Mouse (Mus musculus) R1 (cell line): ENCODE measurements at regions not wholly inside any gene's neighbourhood (a gene's known extent, or its start where the extent isn't known, plus 50 kb on each side); places are given as distances from the start of the nearest gene placed in this dataset.

ENCODE experiments used
- DNase-seq: peaks from one replicate; pipeline ENCODE4 v3.0.0-alpha.2; 2018; ENCODE audit warnings: low read depth, low spot score

DNA sequence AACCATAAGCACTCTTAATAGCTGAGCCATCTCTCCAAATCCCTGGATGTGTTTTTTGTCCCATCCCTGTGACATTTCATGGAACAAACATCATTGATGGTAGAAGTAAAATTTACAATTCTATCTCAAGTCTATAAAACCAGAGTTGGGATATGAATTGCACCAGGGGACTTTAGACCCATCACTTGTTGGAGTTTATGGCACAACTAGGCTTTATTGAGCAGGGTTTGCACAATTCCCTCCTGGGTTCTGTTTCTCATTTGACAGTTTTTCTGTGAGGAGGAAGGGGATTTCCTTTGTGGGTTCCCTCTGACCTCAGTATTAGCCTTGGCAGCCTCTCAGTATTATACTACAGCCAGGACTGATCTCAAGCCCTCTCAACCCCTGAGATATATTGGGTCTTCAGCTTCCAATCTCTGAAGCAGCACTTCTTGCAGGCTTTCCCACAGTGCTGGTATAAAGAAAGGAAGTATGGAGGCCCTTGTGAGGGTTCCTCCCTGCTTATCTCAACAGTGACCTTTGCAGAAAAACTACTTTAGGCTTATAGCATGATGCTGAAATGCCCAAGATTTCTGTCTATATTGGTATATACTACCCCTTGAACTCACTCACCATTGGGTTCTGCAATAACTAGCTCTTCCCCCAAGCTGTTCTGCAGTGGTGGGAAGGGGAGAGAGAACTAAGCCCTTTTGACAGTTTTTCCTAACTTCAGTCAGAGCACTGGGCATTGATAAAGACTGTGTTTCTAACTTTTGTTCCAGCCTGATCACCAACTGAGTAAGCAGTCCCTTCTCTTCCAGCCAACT, 582.4 kb downstream of the 1190002N15Rik start:
- no peak for DNase-seq

DNA sequence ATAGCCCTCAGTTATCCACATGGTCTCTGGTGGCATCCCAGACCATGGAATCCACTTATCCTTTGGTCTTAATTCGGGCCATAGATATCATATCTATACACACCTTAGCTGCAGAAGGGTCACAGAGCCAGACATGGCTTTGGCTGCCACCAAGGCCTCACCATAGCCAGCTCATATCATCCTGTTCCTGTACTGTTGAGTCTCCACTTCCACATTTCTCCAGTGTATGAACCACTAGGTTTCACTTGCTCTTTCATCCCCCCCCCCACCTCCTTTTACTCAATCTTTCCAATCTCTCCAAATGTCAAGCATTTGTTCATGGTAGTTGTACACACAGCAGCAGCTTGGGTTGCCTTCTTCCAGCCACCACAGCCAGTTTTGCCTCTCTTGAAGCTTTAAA, 589.2 kb downstream of the 1190002N15Rik start:
- DNase-seq, result no peak

DNA sequence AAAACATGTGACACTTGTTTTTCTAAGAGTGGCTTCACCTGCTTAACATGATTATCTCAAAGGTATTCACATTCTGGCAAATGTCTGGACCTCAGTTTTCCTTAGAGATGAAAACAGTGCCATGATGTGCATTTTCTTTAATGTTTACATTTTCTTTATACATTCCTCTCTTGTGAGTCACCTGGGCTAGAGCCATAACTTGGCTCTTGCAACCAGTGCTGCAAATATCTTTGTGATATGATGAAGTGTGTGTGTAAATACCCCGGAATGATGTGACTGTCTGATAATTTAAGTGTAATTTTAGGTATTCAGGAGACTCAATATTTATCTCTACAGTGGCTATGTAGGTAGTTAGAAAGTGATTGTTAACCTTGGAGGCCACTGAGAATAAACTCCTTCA, 590.8 kb downstream of the 1190002N15Rik start:
- no peak for DNase-seq

DNA sequence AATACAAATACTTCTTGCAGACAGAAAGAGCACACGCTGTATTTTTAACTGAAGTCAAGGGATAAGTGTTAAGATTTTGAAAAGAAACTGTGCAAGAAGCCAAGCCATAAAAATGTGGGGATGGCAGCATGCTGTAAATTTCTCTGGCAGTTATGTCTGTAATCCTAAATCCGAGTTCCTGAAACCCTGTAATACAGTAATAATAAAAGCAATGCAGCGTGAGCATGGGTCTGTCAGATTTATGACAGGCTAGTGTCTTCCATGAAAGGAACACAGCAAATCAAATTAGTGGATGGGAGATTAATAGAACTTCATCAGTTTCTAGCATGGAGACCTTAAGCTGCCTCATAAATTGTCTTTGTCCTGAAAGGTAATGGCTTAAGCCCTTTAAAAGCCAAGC, 597.7 kb downstream of the 1190002N15Rik start:
- no peak for DNase-seq

DNA sequence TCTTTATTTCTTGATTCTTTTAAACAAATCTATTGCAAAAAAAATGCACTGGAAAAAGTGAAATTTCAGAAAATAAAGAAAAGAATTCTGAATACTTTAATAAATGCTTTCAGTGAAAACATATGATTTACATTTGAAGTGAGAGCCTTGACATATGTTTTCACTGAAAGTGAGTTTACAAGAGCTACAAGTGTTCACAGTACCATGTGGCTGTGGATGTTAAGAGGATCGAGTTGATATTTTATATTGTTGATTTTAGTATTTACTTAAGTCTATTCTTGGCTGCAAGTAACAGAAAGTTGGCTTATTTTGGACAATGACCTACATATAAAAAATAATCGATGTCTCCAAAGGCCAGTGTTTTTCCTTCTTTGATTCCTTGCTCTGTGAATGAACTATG, 607.2 kb downstream of the 1190002N15Rik start:
- no peak for DNase-seq

DNA sequence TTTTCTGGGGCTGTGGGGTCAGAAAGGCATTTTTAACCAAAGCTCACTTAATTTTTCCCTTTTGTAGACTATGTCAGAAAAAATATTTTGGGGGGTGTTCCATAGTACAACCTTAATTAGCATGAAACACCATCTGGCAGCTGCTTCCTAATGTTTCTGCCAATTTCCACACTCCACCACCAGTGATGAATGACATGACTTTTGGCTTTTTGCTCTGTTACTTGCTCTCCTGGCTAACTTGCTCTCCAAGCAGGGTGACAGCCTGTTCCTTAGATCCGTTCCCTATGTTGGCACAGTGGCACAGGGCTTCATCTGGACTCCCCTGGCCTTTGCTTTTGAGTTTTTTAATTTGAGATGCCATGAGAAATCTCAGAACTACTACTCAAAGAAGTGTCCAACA, 648.6 kb downstream of the 1190002N15Rik start:
- DNase-seq, result no peak

DNA sequence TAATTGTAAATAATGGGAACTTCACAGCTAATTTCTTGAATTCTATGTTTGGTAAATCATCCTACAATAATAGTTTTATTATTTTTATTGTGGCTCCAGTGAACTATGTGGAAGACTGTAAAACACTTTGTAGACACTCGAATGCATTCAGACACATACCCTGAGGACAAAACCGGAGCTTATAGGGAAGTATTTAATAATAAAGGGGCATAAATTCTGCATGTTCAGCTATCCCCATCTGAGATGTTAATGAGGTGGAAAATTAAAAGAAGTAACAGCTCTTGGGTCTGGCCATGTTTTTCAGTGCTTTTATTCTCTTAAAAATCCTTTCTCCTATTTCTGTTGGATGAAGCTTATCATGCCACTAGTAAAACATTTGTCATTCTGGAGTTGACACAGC, 657.8 kb downstream of the 1190002N15Rik start:
- no peak for DNase-seq

DNA sequence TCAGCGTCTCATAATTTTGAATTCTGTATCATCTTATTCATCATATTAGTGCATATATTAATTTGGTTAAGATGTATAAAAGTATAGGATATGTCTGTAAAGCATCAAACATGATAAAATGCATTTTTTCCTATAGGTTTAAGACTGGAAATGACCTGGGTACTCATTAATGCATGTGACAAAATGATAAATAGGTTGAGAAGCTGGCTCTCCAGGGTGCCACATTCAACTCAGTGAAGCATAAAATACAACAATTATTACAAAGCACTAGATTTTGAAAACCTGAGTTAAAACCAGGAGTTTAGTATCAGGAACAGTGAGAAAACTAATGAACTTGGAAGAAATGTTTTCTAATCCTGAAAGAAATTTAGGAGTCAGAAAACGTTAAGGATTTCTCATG, 658.3 kb downstream of the 1190002N15Rik start:
- no peak for DNase-seq

DNA sequence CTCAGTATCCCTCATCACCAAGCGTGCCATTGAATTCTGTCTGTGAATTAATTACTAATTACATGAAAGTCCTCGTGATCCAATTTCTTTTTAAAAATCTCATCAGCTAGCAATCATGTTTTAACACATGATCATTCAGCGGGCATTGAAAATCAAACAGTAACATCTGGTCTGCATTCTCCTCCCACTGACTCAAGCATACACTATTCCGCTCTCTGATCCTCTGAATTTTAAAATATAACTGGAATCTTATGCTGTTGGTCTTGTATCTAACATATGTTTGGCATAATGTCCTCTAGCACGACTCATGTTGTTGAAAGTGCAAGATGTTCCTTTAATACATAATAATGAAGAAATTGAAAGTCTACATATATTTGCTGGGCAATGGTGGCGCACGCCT, 667.1 kb downstream of the 1190002N15Rik start:
- no peak for DNase-seq

DNA sequence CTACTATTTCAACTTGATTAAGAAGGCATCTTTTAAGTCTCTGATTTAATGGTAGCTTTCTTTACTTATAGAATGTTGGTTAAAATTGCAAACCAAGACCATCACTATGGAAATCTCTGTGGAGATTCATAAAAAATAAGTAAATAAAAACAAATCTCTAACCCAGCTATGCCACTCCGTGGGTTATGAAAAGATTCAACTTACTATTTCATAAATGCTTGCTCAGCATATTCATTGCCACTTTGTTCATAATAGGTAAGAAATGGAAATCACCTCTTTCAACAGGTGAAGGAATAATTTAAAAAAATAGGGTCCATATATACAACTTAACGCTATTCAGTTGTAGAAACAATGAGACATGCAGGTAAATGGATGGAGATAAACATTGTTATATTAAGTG, 679.9 kb downstream of the 1190002N15Rik start:
- DNase-seq, result no peak

DNA sequence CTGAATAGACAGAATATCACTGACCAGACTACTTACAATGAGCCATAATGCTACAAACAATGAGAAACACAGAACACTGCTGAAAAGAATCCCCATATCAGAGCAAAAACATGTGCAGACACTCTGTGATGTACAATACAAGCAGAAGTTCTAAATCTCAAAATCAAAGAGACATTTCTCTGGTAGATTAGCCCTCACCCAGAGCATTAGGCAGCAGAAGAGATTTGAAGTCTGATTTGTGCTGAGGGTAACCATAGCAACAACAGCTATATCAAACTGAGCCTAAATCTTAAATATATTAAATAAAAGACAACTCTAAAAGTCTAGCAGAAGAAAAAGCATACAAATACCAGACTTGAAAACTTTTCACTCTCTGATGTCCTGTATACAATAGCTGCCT, 691.5 kb downstream of the 1190002N15Rik start:
- DNase-seq, result no peak

DNA sequence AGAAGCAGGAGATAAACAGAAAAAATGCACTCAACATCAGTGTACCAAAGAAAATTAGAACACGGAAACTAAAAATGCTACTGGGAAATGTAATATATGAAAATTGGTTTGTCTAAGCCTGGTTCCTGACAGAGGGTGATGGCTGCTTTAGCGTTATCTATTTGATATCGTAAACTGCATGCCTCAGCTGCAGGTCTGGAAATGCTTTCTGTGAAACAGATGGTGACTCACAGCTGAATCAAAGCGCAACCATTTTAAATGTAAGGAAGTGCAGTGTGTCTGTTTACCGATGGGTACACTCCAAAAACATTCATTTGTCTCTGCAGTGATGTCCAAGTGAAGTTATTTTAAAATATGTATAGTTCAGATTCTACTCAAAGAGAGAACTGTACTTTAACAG, 694.0 kb downstream of the 1190002N15Rik start:
- DNase-seq, result no peak
